Mouse (Mus musculus) spleen, adult 2 months (tissue): ENCODE measurements around the gene Cldn9. TPM values are rescaled to one million over a fixed set of nuclear protein-coding genes. Genes with fewer than 3 reads are reported as not detected.

Experiments used
- DNase-seq, 2 experiments: peaks; one replicate each; pipeline versions ENCODE4 v3.0.0 to v3.0.0-alpha.2; 2012 to 2021; ENCODE audit warnings: low spot score in 2 of 2, low read depth in 1 of 2
- H3K27ac ChIP-seq: fragments of 200-500 bp; 2 replicates; pipeline ENCODE4 v1.5.1; 2012; ENCODE audit warnings: low read length, inconsistent platforms; ENCODE audit not compliant: insufficient read depth
- H3K27me3 ChIP-seq: fragments of 200-500 bp; 2 replicates; pipeline ENCODE4 v1.6.1; 2012; ENCODE audit warnings: mild to moderate bottlenecking, moderate library complexity, low read length, inconsistent platforms; ENCODE audit not compliant: control insufficient read depth, insufficient read depth
- H3K36me3 ChIP-seq: fragments of 200-500 bp; 2 replicates; pipeline ENCODE4 v1.6.1; 2012; ENCODE audit warnings: mild to moderate bottlenecking, low read length, inconsistent platforms; ENCODE audit not compliant: control insufficient read depth, insufficient read depth
- H3K4me1 ChIP-seq: fragments of 200-500 bp; 2 replicates; pipeline ENCODE4 v1.6.1; 2011; ENCODE audit warnings: inconsistent platforms; ENCODE audit not compliant: control insufficient read depth, insufficient read depth, insufficient read length
- H3K4me3 ChIP-seq: fragments of 200-500 bp; 2 replicates; pipeline ENCODE4 v1.5.1; 2011; ENCODE audit warnings: mild to moderate bottlenecking, inconsistent platforms; ENCODE audit not compliant: insufficient read depth, insufficient read length; ENCODE audit errors: extremely low read depth
- CTCF ChIP-seq: fragments of 200-500 bp; IDR thresholded peaks from 2 replicates; pipeline ENCODE4 v1.5.1; 2011; ENCODE audit warnings: mild to moderate bottlenecking, inconsistent platforms; ENCODE audit not compliant: insufficient read depth, insufficient read length, insufficient replicate concordance; ENCODE audit errors: extremely low read depth
- POLR2A ChIP-seq: fragments of 200-500 bp; IDR thresholded peaks from 2 replicates; pipeline ENCODE4 v1.6.1; 2011; ENCODE audit warnings: low read depth, low read length, inconsistent platforms
- WGBS: fragments of 180-500 bp; shearing (Covaris S2); methylation state at CpG from one replicate; pipeline ENCODE4 v1.1.7; 2018; 5-methylcytosine and 5-hydroxymethylcytosine counted together
- polyA plus RNA-seq: library from polyadenylated mRNA; depleted of rRNA; stranded (reverse); fragments of >200 nt; gene quantifications from 2 replicates; pipeline ENCODE4 v1.2.3, GENCODE M21; 2012

Cldn9 gene
- polyA plus RNA-seq, 1 experiment = 0.19 TPM

DNA sequence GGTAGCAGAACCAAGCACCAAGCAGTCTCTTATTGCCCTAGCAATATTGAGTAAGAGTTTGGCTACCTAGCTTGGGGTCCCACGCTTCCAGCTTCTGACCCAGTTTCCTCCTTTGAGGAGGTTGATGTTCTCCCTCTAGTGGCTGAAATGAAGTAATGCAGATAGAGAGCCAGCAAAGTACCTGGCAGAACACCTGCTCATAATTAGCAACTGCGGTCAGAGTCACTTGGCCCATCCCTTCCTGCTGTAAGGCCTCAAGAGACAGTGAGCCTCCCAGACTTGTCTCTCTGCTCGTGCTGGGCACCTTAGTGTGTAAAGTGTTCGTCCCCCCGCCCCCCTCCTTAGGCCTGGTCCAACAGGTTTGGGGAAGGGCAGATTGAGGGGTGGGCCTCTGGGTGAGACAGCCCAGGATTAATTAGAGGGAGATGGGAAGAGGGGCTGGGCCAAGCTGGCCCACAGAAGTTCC is 19.2 kb downstream of the Cldn9 start:
- TF ChIP-seq POLR2A (no peak), CTCF (peak; percentile 35; the same call in 1 of the 2 replicates)
- no peak for DNase-seq
- WGBS = 31% methylated on average over 5 of the region's 5 CpGs
- Histone ChIP-seq H3K4me1 (peaks cover 10% of the 10 kb centered on the region; the same call in 1 of the 2 replicates), H3K27ac (no peak overlapping the region), H3K27me3 (peaks cover 3% of the 10 kb centered on the region), H3K36me3 (peaks cover 10% of the 10 kb centered on the region), H3K4me3 (no peak overlapping the region)

DNA sequence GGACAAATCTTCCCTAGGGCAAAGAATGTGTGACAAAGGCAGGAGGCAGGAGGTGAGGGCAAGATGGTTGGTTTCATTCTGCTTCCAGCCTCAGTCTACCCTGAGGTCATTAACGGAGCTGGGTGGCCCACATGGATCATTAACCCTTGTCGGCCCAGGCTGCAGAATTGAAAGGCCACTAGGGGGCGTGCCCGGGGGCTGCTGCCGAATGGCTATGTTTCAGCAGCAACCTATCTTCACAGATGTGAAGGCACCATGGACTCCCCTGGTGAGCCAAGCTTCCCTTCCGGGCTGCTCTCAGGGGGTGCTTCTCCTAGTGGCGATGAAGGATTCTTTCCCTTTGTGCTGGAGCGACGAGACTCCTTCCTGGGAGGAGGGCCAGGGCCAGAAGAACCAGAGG is 22.3 kb downstream of the Cldn9 start:
- DNase-seq = no peak
- no peak overlapping the region for H3K4me3 ChIP-seq
- TF ChIP-seq CTCF (peak; percentile 37; the same call in 1 of the 2 replicates), POLR2A (no peak)
- 15% methylated on average over 9 of the region's 9 CpGs for WGBS
- peaks cover 10% of the 10 kb centered on the region; the same call in 1 of the 2 replicates for H3K4me1 ChIP-seq
- H3K27ac ChIP-seq = no peak overlapping the region
- peaks cover 3% of the 10 kb centered on the region for H3K27me3 ChIP-seq
- H3K36me3 ChIP-seq = no peaks in the 10 kb centered on the region

DNA sequence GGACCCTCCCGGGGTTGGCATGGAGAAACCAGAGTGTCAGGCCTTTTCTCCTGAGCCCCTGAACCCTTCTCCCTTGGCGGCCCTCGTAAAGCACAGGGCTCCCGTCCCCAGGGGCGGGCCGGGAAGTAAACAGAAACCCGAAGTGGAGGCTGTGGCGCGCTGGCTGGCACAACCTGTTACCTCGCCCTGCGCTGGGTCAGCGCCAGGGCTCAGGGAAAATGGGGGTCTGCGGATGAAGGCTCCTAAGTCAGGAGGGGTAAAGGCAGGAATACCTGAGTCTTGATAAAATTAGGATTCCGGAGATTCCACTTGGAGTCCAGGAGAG is 23.0 kb downstream of the Cldn9 start:
- H3K4me1 ChIP-seq = peaks cover 10% of the 10 kb centered on the region; the same call in 1 of the 2 replicates
- H3K27me3 ChIP-seq = peaks cover 3% of the 10 kb centered on the region
- WGBS = 4% methylated on average over 14 of the region's 14 CpGs
- H3K27ac ChIP-seq = no peak overlapping the region
- H3K4me3 ChIP-seq = no peak overlapping the region
- H3K36me3 ChIP-seq = no peaks in the 10 kb centered on the region
- TF ChIP-seq POLR2A (no peak), CTCF (no peak)
- no peak for DNase-seq

DNA sequence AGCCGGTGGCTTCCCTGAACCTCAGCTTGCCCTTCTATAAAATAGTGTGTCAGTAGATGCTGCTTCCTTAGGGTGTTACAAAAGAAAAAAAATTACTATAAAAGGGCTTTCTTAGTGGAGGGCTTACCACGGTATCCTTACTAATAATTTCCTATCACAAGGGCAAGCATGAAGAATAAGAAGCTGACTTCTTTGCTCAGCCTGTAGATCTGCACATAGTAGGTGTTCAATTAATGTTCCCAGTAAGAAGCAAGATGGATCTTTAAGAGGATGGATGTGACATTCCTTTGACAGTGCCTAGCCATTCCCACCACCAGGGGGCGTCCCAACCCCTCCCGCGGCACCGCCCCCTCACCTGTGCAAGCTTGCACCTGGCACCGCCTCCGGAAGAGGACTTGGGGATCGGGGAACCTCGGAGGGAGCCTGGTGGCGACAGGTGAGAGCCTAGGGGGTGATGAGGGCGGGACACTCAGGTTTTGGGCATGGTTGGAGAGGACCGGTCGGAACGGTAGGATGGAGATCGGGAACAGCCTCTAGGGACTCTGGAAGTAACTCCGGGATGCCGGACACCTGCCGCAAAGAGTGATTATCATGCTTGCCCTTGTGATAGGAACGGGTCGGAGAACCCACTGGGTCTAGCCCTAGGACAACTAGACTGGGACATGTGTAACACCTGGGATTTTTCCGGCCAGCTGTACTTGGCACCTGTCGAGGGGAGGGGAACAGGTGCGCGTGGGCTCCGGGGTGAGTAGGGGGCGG is 23.5 kb downstream of the Cldn9 start, which contains the start of gene Bicdl2:
Gene Bicdl2, plus strand, starts transcription at position 390 of the 759 bp plus-strand sequence.
- WGBS = 7% methylated on average over 27 of the region's 27 CpGs
- no peaks in the 10 kb centered on the region for H3K36me3 ChIP-seq

DNA sequence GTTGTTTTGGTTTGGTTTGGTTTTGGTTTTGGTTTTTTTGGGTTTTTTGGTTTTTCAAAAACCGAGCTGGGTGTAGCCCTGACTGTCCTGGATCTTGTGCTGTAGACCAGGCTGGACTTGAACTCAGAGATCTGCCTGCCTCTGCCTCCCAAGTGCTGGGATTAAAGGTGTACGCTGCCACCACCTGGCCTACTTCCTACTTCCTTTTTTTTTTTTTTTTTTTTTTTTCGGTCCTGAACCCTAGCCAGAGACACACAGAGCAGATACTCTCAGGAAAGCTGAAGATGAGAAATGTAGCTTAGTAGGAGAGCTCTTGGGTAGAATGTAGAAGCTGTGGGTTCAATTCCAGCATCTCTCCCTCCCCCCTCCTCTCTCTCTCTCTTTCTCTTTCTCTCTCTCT is 25.4 kb downstream of the Cldn9 start:
- H3K4me1 ChIP-seq = peaks cover 7% of the 10 kb centered on the region; the same call in 1 of the 2 replicates
- 69% methylated on average over 3 of the region's 3 CpGs for WGBS
- TF ChIP-seq POLR2A (no peak), CTCF (no peak)
- H3K4me3 ChIP-seq = no peak overlapping the region
- no peak overlapping the region for H3K27ac ChIP-seq
- peaks cover 3% of the 10 kb centered on the region for H3K27me3 ChIP-seq
- no peaks in the 10 kb centered on the region for H3K36me3 ChIP-seq
- DNase-seq = no peak

More for the DNA sequence above, 23.5 kb downstream of the Cldn9 start, which contains the start of gene Bicdl2:
- TF ChIP-seq CTCF (peak; percentile 59), POLR2A (no peak)
- no peak within 1 kb of the TSS for H3K27ac ChIP-seq
- H3K27me3 ChIP-seq = peaks cover 3% of the 10 kb centered on the region
- DNase-seq = peak in 1 of 2 experiments; percentile 46
- peak within 1 kb of the TSS; percentile 31; the same call in 1 of the 2 replicates for H3K4me3 ChIP-seq
- H3K4me1 ChIP-seq = peaks cover 10% of the 10 kb centered on the region; the same call in 1 of the 2 replicates

DNA sequence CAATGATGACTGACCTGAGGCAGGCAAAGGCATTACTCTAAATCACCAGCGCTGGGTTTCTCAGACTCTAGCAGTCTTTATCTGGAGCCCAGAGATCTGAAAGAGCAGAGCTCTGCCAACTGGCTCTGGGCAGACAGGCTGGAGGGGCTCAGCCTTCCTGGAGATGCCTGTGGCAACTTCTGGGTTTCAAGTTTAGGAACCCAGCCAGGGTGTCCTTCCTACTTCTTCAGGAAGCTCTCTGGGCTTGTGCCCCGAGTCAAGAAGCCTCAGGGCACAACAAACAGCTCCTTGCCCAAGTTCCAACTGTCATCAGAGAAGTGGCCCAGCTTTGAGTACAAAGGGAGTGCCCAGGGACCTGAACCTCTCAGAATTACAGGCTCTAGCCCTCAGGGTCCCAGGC is 29.4 kb downstream of the Cldn9 start:
- H3K4me3 ChIP-seq = no peak overlapping the region
- no peaks in the 10 kb centered on the region for H3K36me3 ChIP-seq
- no peak for DNase-seq
- WGBS = 28% methylated on average over 2 of the region's 2 CpGs
- TF ChIP-seq POLR2A (no peak), CTCF (no peak)
- H3K27me3 ChIP-seq = no peaks in the 10 kb centered on the region
- no peaks in the 10 kb centered on the region for H3K4me1 ChIP-seq
- H3K27ac ChIP-seq = no peak overlapping the region

DNA sequence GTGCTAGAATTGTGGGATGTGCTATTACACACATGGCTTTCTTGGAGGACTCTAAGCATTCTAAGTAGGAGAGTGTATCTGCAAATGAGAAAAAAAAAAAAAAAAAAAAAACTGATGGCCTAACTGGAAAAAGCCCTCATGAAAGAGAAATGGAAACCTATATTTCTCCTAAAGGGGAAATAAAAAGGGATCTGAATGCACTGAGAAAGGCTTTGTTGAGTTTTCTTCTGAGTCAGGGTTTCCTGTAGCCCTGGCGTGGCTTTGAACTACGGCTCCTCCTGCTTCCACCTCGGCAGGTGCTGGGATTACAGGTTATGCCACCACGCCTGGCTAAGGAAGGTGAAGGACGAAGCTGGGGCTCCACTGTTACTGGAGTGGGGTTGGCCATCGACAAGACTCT is 29.8 kb downstream of the Cldn9 start:
- Histone ChIP-seq H3K36me3 (no peaks in the 10 kb centered on the region), H3K4me3 (no peak overlapping the region), H3K4me1 (no peaks in the 10 kb centered on the region), H3K27me3 (no peaks in the 10 kb centered on the region), H3K27ac (no peak overlapping the region)
- 29% methylated on average over 6 of the region's 6 CpGs for WGBS
- TF ChIP-seq POLR2A (no peak), CTCF (no peak)
- no peak for DNase-seq
